Mouse (Mus musculus): ENCODE results near the gene Cnn3.

DNA sequence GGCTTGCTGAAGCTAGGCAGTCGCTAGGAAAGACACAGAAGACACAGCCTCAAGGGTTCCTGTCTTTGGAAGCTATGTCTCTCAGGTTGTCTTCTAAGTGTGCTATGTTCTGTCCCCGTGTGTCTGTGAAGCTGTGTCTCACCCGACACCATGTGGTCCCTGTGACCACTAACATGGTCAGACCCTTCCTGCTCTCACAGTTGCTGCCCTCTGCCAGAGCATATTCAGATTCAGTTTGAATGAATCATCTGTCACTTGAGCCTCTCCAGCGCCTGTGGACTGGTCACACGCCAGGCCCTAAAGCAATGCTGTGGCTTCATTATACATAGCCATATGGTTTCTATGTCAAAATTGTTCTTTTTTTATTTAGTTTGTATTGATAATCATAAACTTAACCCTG is 46.6 kb upstream of the Cnn3 start:
- TF ChIP-seq EP300 (IDR thresholded peaks at IDR 0.05; ENCODE audit: low read depth) (no peak), CTCF (IDR thresholded peaks at IDR 0.05; ENCODE audit: low read depth) (no peak)

All from liver, postnatal 0 days (tissue).